Mouse (Mus musculus) heart, embryonic 15.5 days (tissue): ENCODE results near the gene Tff2. TPM values are rescaled to one million over a fixed set of nuclear protein-coding genes. Genes with fewer than 3 reads are reported as not detected.

Experiments
- ATAC-seq: fragments of 200-750 bp; cut with Nextera tagmentation; replicated peaks from 2 replicates; pipeline ENCODE4 v1.8.0; 2017; ENCODE audit warnings: low read depth, moderate TSS enrichment; ENCODE audit not compliant: insufficient number of reproducible peaks, insufficient read depth, low FRiP score
- H3K27ac ChIP-seq: fragments of 300-500 bp; sonication (generic); 2 replicates; pipeline ENCODE4 v1.5.1; 2015; ENCODE audit warnings: mild to moderate bottlenecking, inconsistent platforms
- H3K27me3 ChIP-seq: fragments of 300-500 bp; sonication (generic); 2 replicates; pipeline ENCODE4 v1.6.1; 2015; ENCODE audit warnings: inconsistent platforms
- H3K36me3 ChIP-seq: fragments of 300-500 bp; sonication (generic); 2 replicates; pipeline ENCODE4 v1.6.1; 2015; ENCODE audit warnings: mild to moderate bottlenecking, inconsistent platforms
- H3K4me1 ChIP-seq: fragments of 300-500 bp; sonication (generic); replicated peaks from 2 replicates; pipeline ENCODE4 v1.6.1; 2015; ENCODE audit warnings: inconsistent platforms
- H3K4me2 ChIP-seq: fragments of 300-500 bp; sonication (generic); 2 replicates; pipeline ENCODE4 v1.6.1; 2015; ENCODE audit warnings: inconsistent platforms, mild to moderate bottlenecking, moderate library complexity
- H3K4me3 ChIP-seq: fragments of 300-500 bp; sonication (generic); 2 replicates; pipeline ENCODE4 v1.5.1; 2015; ENCODE audit warnings: mild to moderate bottlenecking, inconsistent platforms
- H3K9ac ChIP-seq: fragments of 300-500 bp; sonication (generic); 2 replicates; pipeline ENCODE4 v1.6.1; 2015; ENCODE audit warnings: mild to moderate bottlenecking, inconsistent platforms
- H3K9me3 ChIP-seq: fragments of 300-500 bp; sonication (generic); replicated peaks from 2 replicates; pipeline ENCODE4 v1.6.1; 2016; ENCODE audit warnings: inconsistent platforms
- WGBS: fragments of 180-500 bp; shearing (Covaris S2); methylation state at CpG from one replicate; pipeline ENCODE4 v1.1.7; 2015; ENCODE audit warnings: mixed read lengths; 5-methylcytosine and 5-hydroxymethylcytosine counted together
- polyA plus RNA-seq: library from polyadenylated mRNA; unstranded; fragments of >200 nt; fragmentation: Nextera tagmentation; extraction: Ambion mirVana; gene quantifications from 2 replicates; pipeline ENCODE4 v1.2.1, GENCODE M21; 2015

Tff2 gene
- polyA plus RNA-seq, 1 experiment from 2014 or later, result not detected

GRCm38 (mm10) chr17:31134913-31135312 lies 9.2 kb downstream of the Tff2 start:
- Histone ChIP-seq H3K27me3 (peaks cover 8% of the 10 kb centered on the region; the same call in 1 of the 2 replicates), H3K4me2 (no peak overlapping the region), H3K27ac (no peak overlapping the region), H3K4me3 (no peak overlapping the region), H3K36me3 (no peaks in the 10 kb centered on the region), H3K4me1 (no peaks in the 10 kb centered on the region), H3K9ac (no peak overlapping the region), H3K9me3 (no peaks in the 10 kb centered on the region)
- no peak for ATAC-seq
- WGBS, result 70% methylated on average over 6 of the region's 6 CpGs

DNA sequence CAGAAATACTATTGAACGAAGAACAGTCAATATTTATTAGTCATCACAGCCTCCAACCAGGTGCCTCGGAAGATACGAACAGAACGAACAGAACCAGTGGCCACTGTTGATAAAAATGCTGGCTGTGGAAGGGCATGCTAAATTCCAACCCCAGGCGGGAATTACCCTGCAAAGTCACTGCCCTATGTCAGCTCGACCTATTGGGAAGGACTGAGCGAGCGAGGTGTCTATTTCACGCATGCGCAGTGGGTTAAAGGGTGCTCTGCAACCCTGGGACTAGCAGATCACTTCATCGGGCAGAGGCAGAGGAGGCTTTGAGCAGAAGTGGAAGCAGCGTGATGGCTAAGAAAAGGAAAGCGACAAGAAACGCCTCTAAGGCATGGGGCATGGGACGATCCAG lies 10.3 kb downstream of the Tff2 start:
- no peak overlapping the region for H3K9ac ChIP-seq
- WGBS, result 73% methylated on average over 15 of the region's 15 CpGs
- no peak for ATAC-seq

DNA sequence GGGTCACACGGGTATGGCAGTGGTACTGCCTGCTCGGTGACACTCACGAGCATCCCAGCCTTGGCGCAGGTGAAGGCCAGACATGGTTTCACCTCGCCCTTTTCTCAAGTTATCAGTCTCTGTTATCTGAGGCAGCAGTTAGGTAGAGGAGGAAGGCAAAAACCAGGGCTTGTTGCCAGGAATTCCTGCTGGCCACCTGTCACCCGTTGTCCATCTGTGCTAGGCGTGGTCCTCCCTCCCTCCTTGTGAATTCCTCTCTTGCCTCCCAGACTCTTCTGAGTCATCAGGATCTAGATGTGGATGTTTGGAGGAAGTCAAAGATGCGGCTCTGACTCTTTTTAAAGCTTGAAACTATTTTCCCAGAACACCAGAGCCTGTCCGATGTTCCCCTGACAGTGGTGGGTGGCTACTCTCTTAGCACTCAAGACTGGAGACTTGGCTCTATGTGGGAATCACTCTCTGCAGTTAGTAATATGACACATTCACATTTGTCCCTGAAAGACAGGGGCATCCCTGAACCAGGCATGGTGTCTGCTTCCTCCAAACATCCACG lies 12.7 kb downstream of the Tff2 start:
- Histone ChIP-seq H3K36me3 (no peaks in the 10 kb centered on the region), H3K27ac (no peak overlapping the region), H3K4me1 (no peaks in the 10 kb centered on the region), H3K9ac (no peak overlapping the region), H3K27me3 (peaks cover 11% of the 10 kb centered on the region; the same call in 1 of the 2 replicates), H3K9me3 (no peaks in the 10 kb centered on the region), H3K4me2 (no peak overlapping the region), H3K4me3 (no peak overlapping the region)
- whole genome bisulfite sequencing, result 66% methylated on average over 10 of the region's 10 CpGs
- no peak for ATAC-seq

More for the DNA sequence above, 10.3 kb downstream of the Tff2 start:
- no peak overlapping the region for H3K4me2 ChIP-seq
- H3K4me1 ChIP-seq, result no peaks in the 10 kb centered on the region
- H3K36me3 ChIP-seq, result no peaks in the 10 kb centered on the region
- no peaks in the 10 kb centered on the region for H3K9me3 ChIP-seq
- no peak overlapping the region for H3K27ac ChIP-seq
- H3K4me3 ChIP-seq, result no peak overlapping the region
- peaks cover 8% of the 10 kb centered on the region; the same call in 1 of the 2 replicates for H3K27me3 ChIP-seq

GRCm38 (mm10) chr17:31129452-31129851 lies 14.6 kb downstream of the Tff2 start, which contains the start of gene Tff3:
TSS of gene Tff3 (minus strand) at chr17:31129646.
- no peaks in the 10 kb centered on the region for H3K9me3 ChIP-seq
- no peak within 1 kb of the TSS for H3K4me2 ChIP-seq
- H3K36me3 ChIP-seq, result no peaks in the 10 kb centered on the region
- no peak within 1 kb of the TSS for H3K4me3 ChIP-seq
- H3K27ac ChIP-seq, result no peak within 1 kb of the TSS
- no peak within 1 kb of the TSS for H3K9ac ChIP-seq
- peaks cover 11% of the 10 kb centered on the region; the same call in 1 of the 2 replicates for H3K27me3 ChIP-seq
- no peaks in the 10 kb centered on the region for H3K4me1 ChIP-seq
- no peak for ATAC-seq
- 46% methylated on average over 2 of the region's 2 CpGs for WGBS

GRCm38 (mm10) chr17:31128708-31129318 lies 15.3 kb downstream of the Tff2 start:
- 76% methylated on average over 9 of the region's 9 CpGs for WGBS
- ATAC-seq, result no peak
- H3K4me3 ChIP-seq, result no peak overlapping the region
- H3K27me3 ChIP-seq, result peaks cover 11% of the 10 kb centered on the region; the same call in 1 of the 2 replicates
- no peak overlapping the region for H3K9ac ChIP-seq
- H3K27ac ChIP-seq, result no peak overlapping the region
- H3K4me1 ChIP-seq, result no peaks in the 10 kb centered on the region
- H3K4me2 ChIP-seq, result no peak overlapping the region
- H3K36me3 ChIP-seq, result no peaks in the 10 kb centered on the region
- no peaks in the 10 kb centered on the region for H3K9me3 ChIP-seq

DNA sequence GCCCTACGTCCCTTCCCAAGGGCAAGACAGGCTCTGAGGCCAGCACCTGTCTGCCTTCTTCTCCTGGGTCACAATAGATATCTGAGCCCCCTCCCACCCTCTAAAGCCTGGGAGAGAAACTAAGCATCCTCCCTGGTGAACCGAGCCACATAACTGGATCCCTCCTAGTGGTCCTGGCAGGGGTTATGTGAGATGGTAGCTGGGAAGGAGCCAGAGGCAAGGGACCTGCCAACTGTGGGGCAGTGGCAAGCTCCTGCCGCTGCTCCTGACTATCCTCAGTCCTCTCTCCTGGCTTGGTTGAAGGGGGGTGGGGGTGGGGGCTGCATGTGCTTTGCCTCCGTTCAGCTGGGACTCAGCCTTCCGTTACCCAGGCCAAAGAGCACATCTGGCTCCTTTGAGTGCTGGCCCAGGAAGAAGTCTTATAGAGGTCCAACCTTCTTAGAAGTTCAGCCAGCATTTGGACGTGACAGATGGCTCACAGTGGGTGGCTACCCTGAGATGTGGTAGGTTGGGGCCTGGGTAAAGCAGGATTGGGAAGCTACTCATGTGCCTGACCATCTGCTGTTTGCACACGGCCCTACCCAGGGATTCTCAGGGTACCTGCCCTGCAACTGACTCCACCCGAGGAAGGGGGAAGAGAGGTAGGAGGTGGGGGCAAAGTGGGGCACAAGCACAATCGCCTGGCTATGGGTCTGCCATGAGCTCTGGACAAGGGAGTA lies 18.4 kb downstream of the Tff2 start:
- ATAC-seq, result no peak
- Histone ChIP-seq H3K4me1 (no peaks in the 10 kb centered on the region), H3K4me2 (no peak overlapping the region), H3K36me3 (no peaks in the 10 kb centered on the region), H3K9me3 (0 out of 2 replicates have a peak, but pooled peaks cover 3% of the 10 kb centered on the region), H3K4me3 (no peak overlapping the region), H3K9ac (no peak overlapping the region), H3K27me3 (peaks cover 3% of the 10 kb centered on the region; the same call in 1 of the 2 replicates), H3K27ac (no peak overlapping the region)
- 37% methylated on average over 9 of the region's 9 CpGs for WGBS

- Histone ChIP-seq H3K36me3 (no peaks in the 10 kb centered on the region), H3K4me2 (no peak overlapping the region), H3K9me3 (0 out of 2 replicates have a peak, but pooled peaks cover 3% of the 10 kb centered on the region), H3K4me1 (no peaks in the 10 kb centered on the region), H3K9ac (no peak overlapping the region), H3K4me3 (no peak overlapping the region), H3K27me3 (no peaks in the 10 kb centered on the region), H3K27ac (no peak overlapping the region)
- WGBS, result 6% methylated on average over 8 of the region's 8 CpGs
- no peak for ATAC-seq
Measured at GRCm38 (mm10) chr17:31121975-31122374, 22.1 kb downstream of the Tff2 start.

DNA sequence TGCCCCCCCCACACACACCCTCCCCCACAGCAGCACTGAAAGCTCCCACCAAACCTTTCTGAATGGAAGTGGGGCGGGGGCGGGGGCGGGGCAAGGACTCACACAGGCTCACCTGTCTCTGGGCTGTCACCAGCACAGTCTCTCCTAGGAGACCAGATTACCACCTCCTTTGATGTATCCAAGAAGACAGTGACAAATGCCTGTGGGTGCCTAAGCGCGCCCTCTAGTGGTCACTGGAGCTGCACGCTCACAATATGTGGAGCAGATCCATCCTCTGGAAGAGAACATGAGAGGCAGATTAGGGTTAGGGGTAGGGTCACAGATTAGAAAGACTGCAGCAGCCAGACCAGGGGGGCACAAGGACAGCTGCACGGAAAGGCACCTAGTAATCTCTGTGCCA lies 24.7 kb downstream of the Tff2 start:
- 4% methylated on average over 7 of the region's 7 CpGs for WGBS
- Histone ChIP-seq H3K27me3 (no peaks in the 10 kb centered on the region), H3K9ac (no peak overlapping the region), H3K36me3 (no peaks in the 10 kb centered on the region), H3K9me3 (0 out of 2 replicates have a peak, but pooled peaks cover 3% of the 10 kb centered on the region), H3K4me2 (no peak overlapping the region), H3K27ac (no peak overlapping the region), H3K4me3 (no peak overlapping the region), H3K4me1 (no peaks in the 10 kb centered on the region)
- no peak for ATAC-seq

- Histone ChIP-seq H3K4me3 (no peak overlapping the region), H3K4me1 (no peaks in the 10 kb centered on the region), H3K9ac (no peak overlapping the region), H3K9me3 (no peaks in the 10 kb centered on the region), H3K27ac (no peak overlapping the region), H3K36me3 (no peaks in the 10 kb centered on the region; the same call in 1 of the 2 replicates), H3K4me2 (no peak overlapping the region), H3K27me3 (no peaks in the 10 kb centered on the region)
- ATAC-seq, result no peak
- WGBS, result 81% methylated on average over 5 of the region's 5 CpGs
Measured at GRCm38 (mm10) chr17:31117946-31118345, 26.1 kb downstream of the Tff2 start.

DNA sequence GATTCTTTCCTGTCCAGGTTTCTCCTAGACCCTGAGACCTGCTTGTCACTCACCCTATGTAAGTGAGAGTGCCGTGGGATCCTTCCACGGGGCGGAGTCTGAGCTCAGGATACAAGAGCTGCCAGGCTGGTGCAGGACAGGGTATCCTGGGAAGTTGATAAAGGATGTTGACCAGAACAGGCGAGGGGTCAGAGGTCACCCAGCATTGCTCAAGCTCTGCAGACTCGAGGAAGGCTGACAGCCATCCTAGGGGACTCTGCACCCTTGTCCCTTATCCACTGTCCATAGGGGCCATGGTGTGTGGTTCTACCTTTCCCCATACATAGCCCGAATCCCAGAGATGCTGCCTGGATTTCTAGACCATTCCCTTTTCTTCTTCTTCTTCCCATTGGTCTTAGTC lies 28.0 kb downstream of the Tff2 start:
- Histone ChIP-seq H3K4me1 (no peaks in the 10 kb centered on the region), H3K4me2 (no peak overlapping the region), H3K4me3 (no peak overlapping the region), H3K36me3 (no peaks in the 10 kb centered on the region; the same call in 1 of the 2 replicates), H3K9me3 (no peaks in the 10 kb centered on the region), H3K27ac (no peak overlapping the region), H3K27me3 (no peaks in the 10 kb centered on the region), H3K9ac (no peak overlapping the region)
- WGBS, result 54% methylated on average over 6 of the region's 6 CpGs
- ATAC-seq, result no peak

GRCm38 (mm10) chr17:31113191-31113856 lies 30.8 kb downstream of the Tff2 start:
- no peak overlapping the region for H3K9ac ChIP-seq
- no peak overlapping the region for H3K4me3 ChIP-seq
- H3K9me3 ChIP-seq, result no peaks in the 10 kb centered on the region
- no peaks in the 10 kb centered on the region for H3K4me1 ChIP-seq
- H3K27ac ChIP-seq, result no peak overlapping the region
- no peaks in the 10 kb centered on the region for H3K27me3 ChIP-seq
- WGBS, result 62% methylated on average over 9 of the region's 9 CpGs
- H3K4me2 ChIP-seq, result no peak overlapping the region
- ATAC-seq, result no peak
- peaks cover 4% of the 10 kb centered on the region; the same call in 1 of the 2 replicates for H3K36me3 ChIP-seq
